Mouse (Mus musculus): ENCODE measurements around the gene Slc38a6.

Gene Slc38a6

GRCm38 (mm10) chr12:73356696-73357095 is 70.1 kb downstream of the Slc38a6 start:
- no peak for DNase-seq (ENCODE audit: low spot score in 2 of 2)

DNA sequence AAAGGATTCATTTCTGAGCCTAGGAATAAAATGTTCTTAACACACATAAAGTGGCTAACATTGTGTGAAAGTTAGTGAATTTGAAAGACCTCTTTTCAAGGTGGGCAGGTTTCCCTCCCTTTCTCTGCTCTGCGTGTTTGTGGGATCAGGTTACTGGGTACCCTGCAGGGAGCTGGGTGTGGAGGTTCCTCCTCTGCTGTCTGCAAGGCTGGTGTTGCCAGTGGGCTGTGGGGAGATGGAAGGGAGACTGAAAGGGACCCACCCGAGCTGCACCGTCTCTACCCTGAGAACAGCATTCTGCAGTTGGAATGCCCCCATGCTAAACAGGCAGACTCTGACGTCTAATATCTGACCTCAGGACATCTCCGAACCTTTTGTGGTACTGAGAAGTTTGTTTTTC is 70.7 kb downstream of the Slc38a6 start:
- DNase-seq (ENCODE audit: low spot score in 2 of 2) = no peak

GRCm38 (mm10) chr12:73357736-73358135 is 71.2 kb downstream of the Slc38a6 start:
- DNase-seq (ENCODE audit: low spot score in 2 of 2) = no peak

GRCm38 (mm10) chr12:73358640-73359039 is 72.1 kb downstream of the Slc38a6 start:
- DNase-seq (ENCODE audit: low spot score in 2 of 2) = no peak

- no peak for DNase-seq (ENCODE audit: low spot score in 2 of 2)
Observed at GRCm38 (mm10) chr12:73359520-73359919, 72.9 kb downstream of the Slc38a6 start.

- DNase-seq (ENCODE audit: low spot score in 2 of 2) = no peak
Observed at GRCm38 (mm10) chr12:73361201-73361600, 74.6 kb downstream of the Slc38a6 start.

GRCm38 (mm10) chr12:73363401-73363800 is 76.8 kb downstream of the Slc38a6 start:
- DNase-seq (ENCODE audit: low spot score in 2 of 2) = no peak

DNA sequence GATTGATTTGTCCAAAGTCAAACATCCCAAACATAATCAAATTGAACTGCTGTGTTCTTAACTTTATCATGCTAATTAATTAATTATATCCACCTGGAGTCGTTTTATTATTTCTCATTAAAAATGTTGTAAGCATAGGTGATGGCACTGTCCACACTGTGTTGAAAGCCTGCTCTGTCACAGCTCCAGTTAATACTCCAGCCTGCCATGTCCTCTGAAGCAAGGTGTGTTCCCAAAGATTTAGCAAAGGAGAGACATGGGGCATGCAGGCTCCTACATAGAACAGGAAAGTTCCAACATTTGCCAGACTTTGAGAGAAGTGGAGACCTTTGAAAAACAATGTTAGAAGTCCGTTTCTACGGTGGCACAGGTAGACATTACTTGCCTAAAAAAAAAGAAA is 77.4 kb downstream of the Slc38a6 start:
- DNase-seq (ENCODE audit: low spot score in 2 of 2) = no peak

GRCm38 (mm10) chr12:73366581-73366980 is 80.0 kb downstream of the Slc38a6 start:
- DNase-seq (ENCODE audit: low spot score in 2 of 2) = no peak

DNA sequence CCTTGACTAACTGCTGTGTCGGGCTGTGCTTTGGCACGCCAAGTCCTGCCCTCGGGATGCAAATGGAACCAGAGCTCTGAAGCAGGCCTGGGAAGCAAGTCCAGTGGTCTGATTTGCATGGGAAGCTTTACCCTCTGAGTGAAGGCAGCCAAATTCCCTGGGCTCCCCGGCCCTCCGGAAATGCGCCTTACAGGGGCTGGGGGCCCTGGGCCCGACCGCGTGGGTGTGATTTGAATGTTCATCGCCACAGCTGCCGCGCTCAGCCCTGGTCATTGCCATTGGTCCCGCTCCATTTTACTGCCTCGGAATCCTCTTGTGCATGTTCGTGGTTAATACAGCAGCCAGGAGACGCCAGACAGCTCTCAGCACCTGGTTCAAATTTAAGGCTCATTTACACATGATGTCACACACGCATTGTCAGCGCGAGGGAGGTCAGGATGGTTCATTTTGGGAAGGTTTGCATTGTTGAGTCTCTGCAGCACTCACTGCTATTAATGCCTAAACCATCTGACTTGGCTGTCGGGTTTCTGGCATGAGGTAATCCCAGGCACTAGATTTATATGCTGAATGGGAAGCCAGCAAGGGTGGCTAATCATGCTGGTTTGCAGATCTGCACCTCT is 81.0 kb downstream of the Slc38a6 start:
- DNase-seq (ENCODE audit: low spot score in 2 of 2) = no peak

- no peak for DNase-seq (ENCODE audit: low spot score in 2 of 2)
Observed at GRCm38 (mm10) chr12:73368868-73369608, 82.5 kb downstream of the Slc38a6 start.

GRCm38 (mm10) chr12:73370367-73370944 is 83.9 kb downstream of the Slc38a6 start:
- DNase-seq (ENCODE audit: low spot score in 2 of 2) = no peak

GRCm38 (mm10) chr12:73371132-73371531 is 84.6 kb downstream of the Slc38a6 start:
- no peak for DNase-seq (ENCODE audit: low spot score in 2 of 2)

- no peak for DNase-seq (ENCODE audit: low spot score in 2 of 2)
Observed at GRCm38 (mm10) chr12:73378026-73378425, 91.4 kb downstream of the Slc38a6 start.

DNA sequence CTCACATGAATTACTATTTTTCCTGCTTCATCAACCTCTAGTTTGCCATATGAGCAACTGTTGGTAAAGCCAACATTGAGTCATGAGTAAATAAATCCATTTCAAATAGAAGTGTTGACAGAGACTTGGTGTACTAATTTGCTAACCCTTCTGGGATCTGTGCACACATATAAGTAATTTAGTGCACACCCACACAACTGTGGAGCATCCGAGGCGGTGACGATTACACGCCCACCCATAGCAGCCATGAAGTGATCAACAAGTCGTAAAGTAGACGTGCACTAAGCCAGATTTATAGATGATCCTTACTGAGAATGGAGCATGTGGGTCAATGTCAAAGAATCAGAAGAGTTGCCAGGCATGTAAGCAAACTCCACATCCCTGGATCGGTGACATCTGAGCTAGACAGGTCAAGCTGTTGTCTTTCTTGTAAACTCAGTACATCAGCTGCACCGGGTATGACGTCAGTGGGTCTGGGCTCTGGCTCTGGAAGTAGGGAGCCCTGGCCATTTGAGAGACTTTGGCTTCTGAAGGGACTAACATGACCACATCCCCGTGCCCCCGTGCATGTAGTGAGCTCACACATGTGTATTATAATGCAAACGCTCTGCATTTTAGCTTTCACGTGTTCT is 92.3 kb downstream of the Slc38a6 start:
- DNase-seq (ENCODE audit: low spot score in 2 of 2) = no peak

GRCm38 (mm10) chr12:73380686-73381360 is 94.2 kb downstream of the Slc38a6 start:
- DNase-seq (ENCODE audit: low spot score in 2 of 2) = no peak

DNA sequence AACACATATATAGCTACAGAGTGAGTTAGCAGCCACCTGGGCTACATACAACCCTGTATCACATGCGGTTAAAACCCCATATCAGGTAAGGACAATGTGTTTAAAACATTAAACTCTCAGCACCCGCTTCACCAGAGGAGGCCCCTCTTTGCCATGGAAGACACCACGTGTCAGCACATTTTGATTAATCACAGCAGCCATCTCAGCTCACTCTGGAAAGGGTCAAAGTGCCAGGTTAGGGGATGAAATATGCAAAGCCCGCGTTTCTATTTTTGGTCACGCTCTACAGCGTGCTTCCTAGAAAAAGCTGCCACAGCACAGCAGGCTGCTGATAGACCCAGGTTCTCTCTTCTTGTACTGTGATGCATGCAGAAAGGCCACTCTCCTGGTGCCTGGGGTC is 94.9 kb downstream of the Slc38a6 start:
- DNase-seq (ENCODE audit: low spot score in 2 of 2) = no peak

- no peak for DNase-seq (ENCODE audit: low spot score in 2 of 2)
Observed at GRCm38 (mm10) chr12:73382290-73383178, 96.0 kb downstream of the Slc38a6 start.

- no peak for DNase-seq (ENCODE audit: low spot score in 2 of 2)
Observed at GRCm38 (mm10) chr12:73383179-73383510, 96.6 kb downstream of the Slc38a6 start.

DNA sequence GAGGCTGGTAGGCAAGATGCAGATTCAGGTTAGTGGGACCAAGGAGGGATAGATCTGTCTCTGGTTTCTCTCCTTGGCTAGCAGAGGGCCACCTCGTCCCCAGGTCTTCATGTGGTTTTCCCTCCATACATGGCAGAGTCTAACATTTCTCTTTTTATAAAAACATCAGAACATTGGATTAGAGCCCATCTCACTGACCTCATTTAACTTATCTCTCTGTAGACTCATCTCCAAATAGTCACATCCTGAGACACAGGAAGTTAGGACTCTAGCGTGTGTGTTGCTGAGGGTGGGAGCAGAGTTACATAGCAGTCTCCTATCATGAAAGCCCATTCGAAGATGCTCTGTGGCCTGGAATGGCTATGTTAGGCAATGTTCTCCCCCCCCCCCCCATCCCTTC is 97.3 kb downstream of the Slc38a6 start:
- DNase-seq (ENCODE audit: low spot score in 2 of 2) = no peak

DNA sequence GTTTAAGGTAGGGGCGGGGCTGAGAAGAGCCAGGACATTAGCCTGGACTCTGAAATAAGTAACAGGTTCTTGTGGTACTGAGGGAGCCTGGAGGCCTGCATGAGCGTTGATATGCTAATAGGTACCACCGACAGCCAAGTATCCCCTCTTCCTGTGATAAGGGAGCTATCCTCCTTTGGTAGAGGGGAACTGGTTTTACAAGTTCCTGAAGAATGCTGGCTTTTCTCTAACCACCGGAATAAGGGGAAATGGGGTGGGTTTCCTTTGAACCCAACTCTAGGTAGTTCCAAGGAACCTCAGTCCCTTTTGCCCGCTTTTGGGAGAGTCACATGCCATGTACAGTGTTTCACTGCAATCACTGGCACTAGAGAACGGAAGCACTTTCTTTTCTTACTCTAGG is 98.2 kb downstream of the Slc38a6 start:
- DNase-seq (ENCODE audit: low spot score in 2 of 2) = no peak

Measured in heart, adult 9 months (tissue).